Mouse (Mus musculus) erythroblast, embryonic 14.5 days (primary cell): Measurements from ENCODE around the gene Cilp2.

Source experiments
- GATA1 ChIP-seq: IDR thresholded peaks from 2 replicates; pipeline ENCODE4 v1.6.1; 2012; ENCODE audit warnings: low read length, inconsistent platforms, mixed read lengths
- TAL1 ChIP-seq: IDR thresholded peaks from 3 replicates; pipeline ENCODE4 v1.6.1; 2012; ENCODE audit warnings: low read length, inconsistent platforms, mixed read lengths

GRCm38 (mm10) chr8:69918506-69918905 is 31.0 kb upstream of the Cilp2 start:
- TF ChIP-seq TAL1 (no peak), GATA1 (no peak)
